Mouse (Mus musculus): Measurements from ENCODE around the gene Gm10663.

DNA sequence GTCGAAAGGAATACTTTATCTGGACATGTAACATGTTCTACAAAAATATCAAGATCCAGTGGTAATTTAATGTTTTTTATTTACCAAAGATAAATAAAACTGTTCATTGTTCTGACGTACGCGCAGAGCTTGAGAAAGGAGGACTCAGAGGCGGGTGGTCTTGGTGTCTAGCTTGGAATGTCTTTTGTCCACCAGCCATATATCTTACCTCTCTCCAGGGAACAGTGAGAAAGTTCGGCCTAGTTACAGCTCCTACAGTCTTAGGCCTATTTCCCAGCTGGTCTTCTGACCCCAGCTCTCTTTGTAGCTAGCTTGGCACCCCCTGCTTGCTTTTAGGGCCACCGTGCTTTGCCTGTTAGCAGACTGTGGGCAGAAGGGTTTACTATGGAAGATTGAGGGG is 14.9 kb downstream of the Gm10663 start:
- TF ChIP-seq CTCF (IDR thresholded peaks at IDR 0.05; ENCODE audit: low read depth, low read length), result no peak
- TF ChIP-seq POLR2A (IDR thresholded peaks at IDR 0.05; ENCODE audit: extremely low read depth, insufficient read depth, low read length), result no peak

Data from liver, adult 2 months (tissue).